Mouse (Mus musculus) liver (tissue): Measurements from ENCODE around the gene Ret.
A peak's percentile ranks its signal among the peaks of the same experiment; 100 is the strongest.

Experiments used
- DNase-seq: peaks from one replicate; pipeline ENCODE4 v3.0.0-alpha.2; 2020; ENCODE audit warnings: mixed read lengths

The Ret gene

DNA sequence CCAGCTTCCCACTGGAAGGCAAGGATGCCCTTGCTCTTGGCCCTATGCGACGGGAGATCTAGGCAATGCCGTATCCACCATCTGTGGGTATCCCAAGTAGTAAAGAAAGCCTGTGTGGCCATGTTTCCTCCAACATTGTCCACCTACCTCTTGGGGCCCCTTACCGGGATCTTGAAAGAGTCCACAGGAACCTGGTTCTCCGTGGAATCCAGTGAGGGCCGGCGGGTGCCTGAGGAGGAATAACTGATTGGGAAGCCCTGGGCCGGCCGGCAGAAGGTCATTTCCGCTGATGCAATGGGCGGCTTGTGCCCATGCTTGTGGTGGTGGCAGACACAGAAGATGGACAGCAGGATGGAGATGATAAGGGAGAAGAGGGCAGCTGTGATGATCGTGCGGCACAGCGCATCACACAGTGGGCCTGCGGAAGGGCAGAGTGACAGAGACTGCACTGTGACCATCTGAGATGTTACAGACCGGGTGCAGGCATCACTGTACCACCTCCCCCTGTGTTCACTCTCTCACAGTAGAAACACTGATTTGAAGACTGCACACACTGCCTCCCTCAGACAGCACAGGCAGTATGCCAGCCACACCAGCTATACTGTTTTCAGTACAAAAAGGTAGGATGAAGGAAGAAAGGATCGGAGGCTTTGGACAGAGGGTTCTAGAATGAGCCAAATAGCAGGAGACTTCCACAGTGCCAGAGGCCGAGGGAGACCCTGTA is 24.1 kb downstream of the Ret start:
- DNase-seq: no peak

DNA sequence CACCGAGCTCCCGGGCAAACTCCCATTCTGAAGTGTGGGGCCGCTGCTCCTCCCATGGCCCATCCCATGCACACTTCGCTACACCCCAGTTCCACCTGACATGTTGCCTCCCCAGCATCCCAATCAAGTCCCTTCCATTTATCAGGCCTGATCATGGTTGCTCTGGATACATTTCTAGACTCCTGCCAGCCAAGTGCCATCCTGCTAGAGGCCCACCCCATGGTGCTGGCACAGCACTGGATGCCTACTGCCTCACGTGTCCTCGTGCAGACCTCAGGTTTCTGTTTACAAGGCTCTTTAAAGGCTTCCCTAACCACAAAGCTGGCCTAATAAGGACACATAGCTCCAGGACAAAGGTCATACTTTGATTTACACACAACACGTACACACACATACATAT is 26.1 kb downstream of the Ret start:
- no peak for DNase-seq

DNA sequence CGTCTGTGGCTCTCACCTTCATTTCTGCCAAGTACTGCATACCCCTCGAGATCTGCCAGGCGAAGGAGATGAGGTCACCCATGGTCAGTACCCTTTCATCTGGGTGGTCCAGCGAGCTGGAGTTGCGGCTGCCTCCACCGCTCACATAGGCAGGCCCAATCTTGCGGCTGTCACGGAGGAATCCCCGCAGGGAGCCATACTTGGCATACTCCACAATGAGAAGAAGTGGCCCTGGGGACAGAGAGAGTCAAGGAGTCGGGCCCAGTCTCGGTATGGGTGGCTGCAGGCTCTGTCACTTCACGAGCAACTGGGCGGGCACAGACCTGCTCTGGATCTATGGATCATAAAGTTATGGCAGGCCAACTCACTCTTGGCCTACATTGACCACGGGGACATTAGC is 29.4 kb downstream of the Ret start:
- DNase-seq: no peak

DNA sequence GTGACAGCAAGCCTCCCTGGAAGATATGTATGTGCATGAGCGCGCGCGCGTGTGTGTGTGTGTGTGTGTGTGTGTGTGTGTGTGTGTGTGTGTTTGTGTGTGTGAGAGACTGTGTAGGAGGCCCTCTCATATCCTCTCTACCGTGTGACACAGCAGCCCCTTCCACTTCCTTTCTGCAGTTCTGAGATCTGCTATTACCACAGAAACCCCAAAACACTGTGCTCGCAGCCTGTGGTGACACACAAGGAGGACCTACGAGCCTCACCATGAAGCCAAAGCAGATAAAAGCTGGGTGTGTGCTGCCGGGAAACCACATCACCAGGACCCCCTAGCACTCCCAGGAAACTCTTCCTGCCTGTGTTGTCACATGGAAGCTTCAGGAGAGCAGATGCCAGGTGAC is 30.5 kb downstream of the Ret start:
- peak; percentile 16 for DNase-seq

DNA sequence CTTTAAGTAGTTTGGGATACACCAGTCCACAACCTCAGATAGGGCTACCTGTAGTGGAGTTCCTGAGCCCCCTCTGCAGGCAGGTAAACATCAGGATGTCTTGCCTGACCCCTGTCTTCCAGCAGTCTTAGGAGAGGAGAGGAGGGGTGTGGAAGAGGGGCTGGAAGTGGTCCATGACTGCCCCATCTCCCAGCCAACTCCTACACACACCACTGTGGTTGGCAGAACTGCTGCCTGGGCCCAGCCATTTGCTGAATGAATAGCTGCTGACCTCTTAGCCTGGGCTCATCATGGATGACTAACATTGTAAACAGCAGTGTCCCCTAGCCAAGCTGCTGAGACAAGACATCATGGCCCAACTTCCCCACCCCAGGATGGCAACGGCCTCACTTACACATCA is 32.0 kb downstream of the Ret start:
- DNase-seq: no peak

DNA sequence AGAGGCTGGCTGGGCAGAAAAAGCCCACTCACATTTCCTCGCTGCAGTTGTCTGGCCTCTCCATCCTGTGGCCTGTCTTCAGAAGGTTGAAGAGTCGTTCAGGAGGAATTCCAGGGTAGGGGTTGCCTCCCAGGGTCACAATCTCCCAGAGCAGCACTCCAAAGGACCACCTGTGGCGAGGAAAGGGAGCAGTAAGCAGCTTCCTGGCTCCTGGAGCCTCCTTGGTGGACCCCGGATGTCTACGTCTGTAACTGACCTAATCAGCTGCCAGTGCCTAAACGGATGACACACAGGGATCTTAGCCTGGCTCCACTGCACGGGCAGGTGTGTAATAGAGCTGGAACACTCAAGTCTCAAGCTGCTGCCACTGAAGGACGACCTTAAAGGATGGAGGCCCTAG is 32.8 kb downstream of the Ret start:
- peak; percentile 0 for DNase-seq

- DNase-seq: peak; percentile 0
Measured at GRCm38 (mm10) chr6:118163086-118163485, 34.4 kb downstream of the Ret start.

DNA sequence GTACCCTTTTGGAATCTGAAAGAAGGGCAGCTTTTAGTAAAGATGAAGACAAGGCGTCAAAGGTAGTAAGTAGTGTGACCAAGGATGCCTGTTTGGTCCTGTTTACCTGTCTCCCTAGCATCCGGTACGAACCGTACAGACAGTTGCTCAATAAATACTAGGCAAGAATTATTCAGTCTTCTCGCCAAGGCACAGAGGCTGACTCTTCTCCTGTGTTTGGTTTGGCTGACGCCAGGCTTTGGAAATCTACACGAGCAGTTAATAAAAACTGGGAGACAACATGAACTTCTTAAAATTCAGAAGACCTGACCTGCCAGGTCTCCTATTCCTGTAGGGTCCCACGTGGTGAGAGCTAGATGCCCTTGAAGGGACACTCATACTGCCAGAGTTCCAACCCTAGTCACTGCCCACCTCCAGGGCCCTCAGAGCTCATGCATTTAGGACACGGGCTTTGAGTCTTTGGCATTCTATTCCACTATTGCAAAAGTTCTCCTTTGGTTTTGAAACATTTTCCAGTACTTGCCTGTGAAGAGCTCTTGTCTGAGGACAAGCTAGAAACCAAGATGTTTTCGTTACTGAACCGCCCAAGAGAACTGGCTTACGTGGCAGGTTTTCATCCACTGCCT is 34.9 kb downstream of the Ret start:
- no peak for DNase-seq

- no peak for DNase-seq
Measured at GRCm38 (mm10) chr6:118153091-118153490, 44.4 kb downstream of the Ret start.

DNA sequence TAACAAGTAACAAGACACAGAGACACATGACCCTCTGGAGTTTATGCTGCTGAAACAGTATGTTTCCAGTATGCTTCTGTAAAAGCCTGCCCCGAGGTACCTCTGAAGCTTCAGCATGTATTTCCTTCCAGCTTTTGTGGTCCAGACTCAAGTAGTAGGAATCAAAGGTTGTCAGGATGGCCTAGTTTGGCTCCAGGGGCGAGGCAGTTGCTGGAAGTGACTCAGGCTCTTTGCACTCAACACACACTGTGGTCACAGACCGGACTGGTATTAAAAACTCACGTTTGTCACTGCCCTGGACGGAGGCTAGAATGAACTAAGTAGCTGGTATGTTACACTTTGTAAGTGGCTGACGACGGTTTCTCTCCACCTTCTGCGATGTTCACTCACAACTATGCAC is 46.5 kb downstream of the Ret start:
- no peak for DNase-seq

DNA sequence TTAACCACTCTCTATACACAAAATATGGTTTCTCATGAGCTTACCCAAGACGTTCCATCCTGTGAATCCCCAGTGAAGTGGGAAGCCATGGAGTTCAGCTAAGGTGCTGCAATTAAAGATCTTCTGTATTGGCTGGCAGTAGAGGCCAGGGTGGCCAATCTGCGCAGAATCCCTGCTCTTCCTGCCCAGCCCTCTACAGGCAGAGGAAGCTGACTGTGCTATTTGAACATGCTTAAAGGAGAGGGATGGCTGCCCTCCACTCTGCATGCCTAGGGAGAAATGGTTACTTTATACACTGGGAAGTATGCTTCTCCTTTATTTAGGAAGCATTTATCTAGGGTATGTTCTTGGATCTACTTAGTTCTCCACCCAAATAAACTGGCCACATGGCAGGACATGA is 47.0 kb downstream of the Ret start:
- no peak for DNase-seq

GRCm38 (mm10) chr6:118150128-118150527 is 47.4 kb downstream of the Ret start:
- no peak for DNase-seq

- DNase-seq: no peak
Measured at GRCm38 (mm10) chr6:118140961-118141360, 56.6 kb downstream of the Ret start.

GRCm38 (mm10) chr6:118138731-118139709 is 58.5 kb downstream of the Ret start, which contains the start of gene Csgalnact2:
Gene Csgalnact2, minus strand, starts transcription at chr6:118139140.
- DNase-seq: peak; percentile 94

DNA sequence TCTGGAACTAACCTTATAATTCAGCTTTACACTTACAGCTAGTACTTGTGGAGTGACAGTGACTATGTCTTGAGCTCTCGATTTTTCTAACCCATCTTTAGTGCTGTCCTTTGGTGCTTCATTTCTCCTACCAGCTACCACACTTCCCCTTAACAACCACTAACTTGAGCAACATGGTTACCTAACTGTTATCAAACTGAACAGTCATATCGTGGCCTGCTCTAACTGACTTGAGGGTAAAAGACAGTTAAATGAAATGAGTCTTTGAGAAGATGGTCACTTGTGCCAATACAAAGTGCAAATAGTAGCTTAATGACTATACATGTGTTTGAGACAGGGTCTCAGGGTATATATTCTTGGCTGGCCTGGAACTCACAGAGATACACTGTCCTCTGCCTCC is 60.4 kb downstream of the Ret start:
- no peak for DNase-seq

GRCm38 (mm10) chr6:118134461-118134860 is 63.1 kb downstream of the Ret start:
- DNase-seq: no peak

DNA sequence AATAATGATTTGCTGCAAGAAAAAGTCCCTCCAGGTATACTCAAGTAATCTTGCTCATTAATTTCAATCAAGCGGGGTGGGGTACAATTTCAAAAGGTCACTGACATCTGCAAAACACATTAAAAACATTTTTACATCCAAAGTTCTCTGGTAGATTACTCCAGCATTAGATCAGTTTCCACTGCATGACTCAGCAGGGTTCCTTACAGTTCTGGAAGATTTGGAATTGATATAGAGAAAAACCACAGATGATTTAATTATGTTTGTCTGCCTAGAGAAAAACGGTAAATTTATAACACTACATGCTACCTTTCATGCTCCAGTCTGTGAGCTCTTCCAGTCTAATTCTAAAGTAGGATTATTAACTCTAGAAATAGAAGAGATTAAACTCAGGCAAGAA is 67.5 kb downstream of the Ret start:
- DNase-seq: no peak

DNA sequence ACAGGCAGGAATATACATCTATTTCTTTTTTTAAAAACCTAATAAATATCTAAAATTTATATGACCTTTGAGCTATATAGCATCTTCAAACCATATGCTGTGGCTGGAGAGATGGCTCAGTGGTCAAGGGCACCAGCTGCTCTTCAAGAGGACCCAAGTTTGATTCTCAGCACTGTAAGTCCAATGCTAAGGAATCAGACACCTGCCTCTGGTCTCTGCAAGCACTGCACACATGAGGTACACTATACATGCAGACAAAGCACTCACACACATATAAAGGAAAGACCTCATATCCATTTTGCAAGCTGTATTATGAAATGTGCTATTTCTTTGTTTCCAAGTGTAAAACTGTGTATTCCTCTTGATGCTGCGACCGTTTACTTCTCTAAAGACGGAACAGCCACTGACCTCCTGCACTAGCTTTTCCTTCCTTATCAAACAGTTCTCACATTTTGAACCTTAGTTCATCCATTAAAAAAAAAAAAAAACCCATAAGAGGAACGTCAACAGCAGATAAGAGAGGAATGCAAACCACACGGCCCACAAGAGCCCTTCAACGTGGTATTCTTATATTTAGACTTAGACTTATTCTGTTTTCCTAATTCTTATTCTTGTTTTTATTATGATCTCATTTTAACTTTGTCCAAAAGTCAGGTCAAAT is 69.6 kb downstream of the Ret start:
- DNase-seq: peak; percentile 12

DNA sequence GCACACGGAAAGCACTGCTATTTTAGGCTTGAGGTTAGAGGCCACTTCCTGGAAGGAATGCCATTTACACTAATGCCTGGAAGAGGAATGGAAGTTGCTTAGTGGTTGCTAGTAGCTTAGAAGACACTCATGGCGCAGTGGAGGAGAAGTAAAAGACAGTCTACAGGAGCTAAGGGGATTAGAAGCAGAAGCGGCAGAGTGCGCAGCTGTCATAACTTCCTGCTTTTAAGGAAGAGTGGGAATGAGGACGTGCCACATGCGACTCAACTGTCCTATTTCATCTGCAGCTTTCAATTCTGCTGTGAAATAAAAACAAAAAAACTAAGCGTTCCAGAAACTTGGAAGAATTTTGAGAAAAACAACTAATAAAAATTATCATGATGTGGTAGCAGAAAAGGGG is 70.3 kb downstream of the Ret start:
- no peak for DNase-seq

- DNase-seq: no peak
Measured at GRCm38 (mm10) chr6:118126577-118126976, 70.9 kb downstream of the Ret start.

DNA sequence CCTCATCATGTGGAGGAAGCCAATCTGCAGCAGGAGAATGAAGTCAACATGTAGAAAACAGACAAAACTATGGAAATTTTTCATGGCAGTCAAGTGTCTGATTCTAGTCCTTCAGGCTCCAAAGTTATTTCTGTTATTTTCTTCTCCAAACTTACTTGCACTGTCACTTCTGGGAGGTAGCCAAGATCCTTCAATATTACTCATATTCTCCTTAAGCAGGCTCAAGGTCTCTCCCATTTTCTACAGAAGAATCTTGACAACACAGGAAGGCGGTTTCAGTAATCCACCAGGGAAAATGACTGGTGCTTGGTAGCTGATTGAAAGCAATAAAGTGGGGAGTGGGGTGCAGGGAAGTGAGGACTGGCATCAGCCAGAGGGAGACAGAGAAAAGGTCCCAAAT is 74.8 kb downstream of the Ret start:
- DNase-seq: no peak

GRCm38 (mm10) chr6:118111810-118112209 is 85.7 kb downstream of the Ret start:
- DNase-seq: no peak
